Mouse (Mus musculus) ES-E14 (cell line): ENCODE measurements around the gene Rab8b. TPM values are rescaled to one million over a fixed set of nuclear protein-coding genes. Genes with fewer than 3 reads are reported as not detected.
"Not testable (repeated sequence)": the region's sequence is repeated elsewhere in the genome, so short reads cannot be mapped to it uniquely, and the experiment has no call there.

Experiments used
- DNase-seq: peaks from one replicate; pipeline ENCODE4 v3.0.0-alpha.2; 2013; ENCODE audit warnings: low read depth, low spot score
- H3K27ac ChIP-seq: 2 replicates; pipeline ENCODE4 v1.5.1; 2012; ENCODE audit warnings: low read depth, mild to moderate bottlenecking, low read length, moderate library complexity, mixed read lengths; ENCODE audit not compliant: poor library complexity, insufficient read depth, severe bottlenecking
- H3K36me3 ChIP-seq: 2 replicates; pipeline ENCODE4 v1.6.1; 2012; ENCODE audit warnings: mild to moderate bottlenecking, low read length, moderate library complexity, mixed read lengths; ENCODE audit not compliant: control insufficient read depth, poor library complexity, insufficient read depth, severe bottlenecking
- H3K4me1 ChIP-seq, 2 experiments: fragments of 150-350 bp in 1 of 2; sonication (generic) in 1 of 2; 2 replicates each; pipeline ENCODE4 v1.6.1; 2012; ENCODE audit warnings: low read length in 2 of 2, mild to moderate bottlenecking in 1 of 2, mixed read lengths in 1 of 2; ENCODE audit not compliant: control insufficient read depth in 2 of 2, insufficient read depth in 2 of 2, poor library complexity in 1 of 2
- H3K4me3 ChIP-seq, 2 experiments: fragments of 150-350 bp in 1 of 2; sonication (generic) in 1 of 2; 2 replicates each; pipeline ENCODE4 v1.5.1; 2012; ENCODE audit warnings: low read length in 2 of 2, low read depth in 1 of 2, mild to moderate bottlenecking in 1 of 2, mixed read lengths in 1 of 2; ENCODE audit not compliant: insufficient read depth in 1 of 2, poor library complexity in 1 of 2, severe bottlenecking in 1 of 2
- H3K9ac ChIP-seq: 2 replicates; pipeline ENCODE4 v1.6.1; 2012; ENCODE audit warnings: low read depth, mild to moderate bottlenecking, low read length, mixed read lengths; ENCODE audit not compliant: poor library complexity, insufficient read depth, severe bottlenecking
- H3K9me3 ChIP-seq: fragments of 150-350 bp; sonication (generic); 2 replicates; pipeline ENCODE4 v1.6.1; 2012; ENCODE audit warnings: low read depth, mild to moderate bottlenecking, low read length; ENCODE audit not compliant: control insufficient read depth, insufficient read depth
- CHD2 ChIP-seq: IDR thresholded peaks from 2 replicates; pipeline ENCODE4 v1.6.1; 2014; ENCODE audit warnings: mild to moderate bottlenecking, low read depth, low read length, inconsistent platforms
- HCFC1 ChIP-seq: IDR thresholded peaks from 2 replicates; pipeline ENCODE4 v1.6.1; 2012; ENCODE audit warnings: low read length, inconsistent platforms, borderline replicate concordance; ENCODE audit not compliant: insufficient read depth
- MAFK ChIP-seq: IDR thresholded peaks from 2 replicates; pipeline ENCODE4 v1.6.1; 2014; ENCODE audit warnings: mild to moderate bottlenecking, low read depth, low read length, inconsistent platforms; ENCODE audit not compliant: insufficient read depth
- ZC3H11A ChIP-seq: IDR thresholded peaks from 2 replicates; pipeline ENCODE4 v1.6.1; 2012; ENCODE audit warnings: low read depth, mild to moderate bottlenecking, inconsistent platforms, low read length, borderline replicate concordance
- ZNF384 ChIP-seq: IDR thresholded peaks from 2 replicates; pipeline ENCODE4 v1.6.1; 2012; ENCODE audit warnings: low read depth, low read length, inconsistent platforms
- in situ Hi-C, 2 experiments: fragments of 600-800 bp; cut with MboI; formaldehyde crosslinking; loops; one replicate each; pipeline ENCODE4 v1.15.1; 2025; ENCODE audit warnings: low sequenced_read_pairs in 2 of 2, inconsistent platforms in 1 of 2; ENCODE audit not compliant: unreplicated experiment in 2 of 2
- total RNA-seq: library from RNA; depleted of rRNA; stranded (reverse); fragments of 300-350 nt; gene quantifications from 2 replicates; pipeline ENCODE4 v1.2.3, GENCODE M21; 2012

The Rab8b gene
- total RNA-seq, 1 experiment, result 7.9 TPM

DNA sequence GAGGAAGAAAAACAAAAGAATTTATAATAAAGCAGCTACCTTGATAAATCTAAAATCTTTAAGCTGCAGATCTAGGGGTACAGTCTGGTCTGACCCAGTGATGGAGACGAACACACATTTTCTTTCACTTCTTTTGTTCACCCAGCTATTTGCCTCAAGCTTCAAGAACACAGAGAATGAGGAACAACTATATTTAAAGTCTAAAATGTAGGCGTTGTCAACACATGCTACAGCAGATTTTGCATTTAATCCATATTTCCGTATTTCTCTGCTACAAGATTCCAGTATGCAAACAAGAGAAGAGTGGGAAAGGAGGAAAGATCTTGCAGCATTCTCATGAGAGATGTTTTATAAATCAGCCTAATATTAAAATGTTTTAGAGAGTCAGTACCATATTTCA, 40.6 kb downstream of the Rab8b start:
- no peak overlapping the region for H3K27ac ChIP-seq
- no peaks in the 10 kb centered on the region for H3K9me3 ChIP-seq
- no peak for TF ChIP-seq ZNF384
- no peak for TF ChIP-seq CHD2
- no peak for TF ChIP-seq ZC3H11A
- no peak for TF ChIP-seq MAFK
- no peak for TF ChIP-seq HCFC1
- no peak for DNase-seq
- H3K4me1 ChIP-seq, result no peaks in the 10 kb centered on the region
- no peak overlapping the region for H3K4me3 ChIP-seq
- no peaks in the 10 kb centered on the region for H3K36me3 ChIP-seq
- in situ Hi-C loops, result no loop called here
- no peak overlapping the region for H3K9ac ChIP-seq

DNA sequence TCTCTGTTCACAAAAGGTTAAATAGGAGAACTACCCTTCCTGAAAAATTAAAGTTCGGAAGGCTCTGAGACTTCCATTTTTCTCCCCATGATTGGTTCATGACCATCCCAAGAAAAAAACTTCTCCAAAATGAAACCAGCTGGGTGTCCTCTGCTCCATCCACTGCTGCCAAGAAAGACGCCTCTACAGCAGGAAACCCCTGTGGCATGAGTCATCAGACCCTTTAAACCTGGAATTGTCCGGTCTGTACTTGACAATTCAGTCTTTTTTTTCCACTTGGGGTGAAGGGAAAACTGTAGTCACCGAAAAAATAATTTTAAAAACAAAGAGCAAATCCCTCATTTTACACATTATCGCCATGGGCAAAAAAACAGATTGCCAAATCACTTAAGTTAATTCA, 42.9 kb downstream of the Rab8b start:
- no peak for DNase-seq
- H3K4me3 ChIP-seq, result no peak overlapping the region

GRCm38 (mm10) chr9:66874297-66874696, 45.2 kb downstream of the Rab8b start:
- DNase-seq, result no peak
- Histone ChIP-seq H3K9ac (no peak overlapping the region), H3K27ac (no peak overlapping the region), H3K36me3 (no peaks in the 10 kb centered on the region), H3K4me3 (no peak overlapping the region), H3K4me1 (no peaks in the 10 kb centered on the region), H3K9me3 (no peaks in the 10 kb centered on the region)
- no peak for TF ChIP-seq CHD2
- TF ChIP-seq MAFK, result no peak
- in situ Hi-C loops, result no loop called here

More for the DNA sequence above, 42.9 kb downstream of the Rab8b start:
- Histone ChIP-seq H3K4me1 (no peaks in the 10 kb centered on the region), H3K9me3 (no peaks in the 10 kb centered on the region), H3K27ac (no peak overlapping the region), H3K36me3 (no peaks in the 10 kb centered on the region), H3K9ac (no peak overlapping the region)
- in situ Hi-C loops, result no loop called here
- TF ChIP-seq HCFC1, result no peak
- TF ChIP-seq ZC3H11A, result no peak
- no peak for TF ChIP-seq ZNF384
- no peak for TF ChIP-seq CHD2
- TF ChIP-seq MAFK, result no peak

- Histone ChIP-seq H3K4me1 (no peaks in the 10 kb centered on the region), H3K9ac (no peak overlapping the region), H3K36me3 (no peaks in the 10 kb centered on the region), H3K4me3 (no peak overlapping the region), H3K9me3 (no peaks in the 10 kb centered on the region), H3K27ac (no peak overlapping the region)
- TF ChIP-seq MAFK, result no peak
- no peak for TF ChIP-seq ZNF384
- TF ChIP-seq CHD2, result no peak
- TF ChIP-seq ZC3H11A, result no peak
- no peak for TF ChIP-seq HCFC1
- DNase-seq, result no peak
- in situ Hi-C loops, result no loop called here
Observed at GRCm38 (mm10) chr9:66873531-66873930, 46.0 kb downstream of the Rab8b start.

DNA sequence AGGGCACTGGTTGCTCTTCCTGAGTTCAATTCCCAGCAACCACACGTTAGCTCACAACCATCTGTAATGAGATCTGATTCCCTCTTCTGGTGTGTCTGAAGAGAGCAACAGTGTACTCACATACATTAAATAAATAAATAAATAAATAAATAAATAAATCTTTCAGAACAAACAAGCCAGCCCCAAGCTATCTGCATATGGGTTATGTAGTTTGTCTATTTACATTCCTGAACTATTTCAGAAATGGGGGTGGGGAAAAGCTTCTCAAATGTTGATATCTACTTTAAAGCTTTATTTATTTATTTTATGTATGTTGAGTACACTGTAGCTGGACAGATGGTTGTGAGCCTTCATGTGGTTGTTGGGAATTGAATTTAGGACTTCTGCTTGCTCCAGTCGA, 46.5 kb downstream of the Rab8b start:
- H3K9me3 ChIP-seq, in situ Hi-C loops, H3K27ac ChIP-seq, DNase-seq, H3K4me3 ChIP-seq, H3K4me1 ChIP-seq, H3K9ac ChIP-seq, H3K36me3 ChIP-seq: not testable (repeated sequence)
